Mouse (Mus musculus): ENCODE measurements around the gene Clic5. TPM values are rescaled to one million over a fixed set of nuclear protein-coding genes. Genes with fewer than 3 reads are reported as not detected.
A peak's percentile ranks its signal among the peaks of the same experiment; 100 is the strongest.

The Clic5 gene
- polyA plus RNA-seq, 1 experiment from 2014 or later = 9.8 TPM

GRCm38 (mm10) chr17:44205562-44205961 is 17.2 kb downstream of the Clic5 start:
- WGBS = 72% methylated on average over 3 of the region's 3 CpGs
- no peak overlapping the region for H3K9ac ChIP-seq (ENCODE audit: low read depth, low read length)
- ATAC-seq (replicated peaks; ENCODE audit: low FRiP score, low read depth) (no peak), DNase-seq (ENCODE audit: low spot score) (no peak)
- no peaks in the 10 kb centered on the region for H3K36me3 ChIP-seq (ENCODE audit: insufficient read depth, low read length)
- no peaks in the 10 kb centered on the region for H3K4me1 ChIP-seq (replicated peaks; ENCODE audit: insufficient read depth, low read length)
- no peaks in the 10 kb centered on the region for H3K9me3 ChIP-seq (replicated peaks; ENCODE audit: low read length)
- H3K4me2 ChIP-seq (ENCODE audit: low read length) = no peak overlapping the region
- no peak overlapping the region for H3K27ac ChIP-seq
- H3K27me3 ChIP-seq (ENCODE audit: insufficient read depth, low read length) = no peaks in the 10 kb centered on the region
- no peak overlapping the region for H3K4me3 ChIP-seq (replicated peaks; ENCODE audit: low read depth, low read length)
- no peak for TF ChIP-seq CTCF (IDR thresholded peaks at IDR 0.05; ENCODE audit: low read depth)

- H3K27ac ChIP-seq = no peak overlapping the region
- no peak overlapping the region for H3K9ac ChIP-seq (ENCODE audit: low read depth, low read length)
- no peak overlapping the region for H3K4me2 ChIP-seq (ENCODE audit: low read length)
- no peaks in the 10 kb centered on the region for H3K36me3 ChIP-seq (ENCODE audit: insufficient read depth, low read length)
- DNase-seq (ENCODE audit: low spot score) (no peak), ATAC-seq (replicated peaks; ENCODE audit: low FRiP score, low read depth) (no peak)
- H3K4me1 ChIP-seq (replicated peaks; ENCODE audit: insufficient read depth, low read length) = no peaks in the 10 kb centered on the region
- H3K27me3 ChIP-seq (ENCODE audit: insufficient read depth, low read length) = no peaks in the 10 kb centered on the region
- 83% methylated on average over 4 of the region's 4 CpGs for WGBS
- 0 out of 2 replicates have a peak, but pooled peaks have one; percentile 7 for TF ChIP-seq CTCF (IDR thresholded peaks at IDR 0.05; ENCODE audit: low read depth)
- no peaks in the 10 kb centered on the region for H3K9me3 ChIP-seq (replicated peaks; ENCODE audit: low read length)
- no peak overlapping the region for H3K4me3 ChIP-seq (replicated peaks; ENCODE audit: low read depth, low read length)
These were observed 20.5 kb downstream of the Clic5 start for GRCm38 (mm10) chr17:44208900-44209299.

GRCm38 (mm10) chr17:44212960-44213619 is 24.7 kb downstream of the Clic5 start:
- Histone ChIP-seq H3K4me2 (ENCODE audit: low read length) (no peak overlapping the region), H3K9me3 (replicated peaks; ENCODE audit: low read length) (no peaks in the 10 kb centered on the region), H3K4me3 (replicated peaks; ENCODE audit: low read depth, low read length) (no peak overlapping the region), H3K9ac (ENCODE audit: low read depth, low read length) (no peak overlapping the region), H3K36me3 (ENCODE audit: insufficient read depth, low read length) (no peaks in the 10 kb centered on the region), H3K27me3 (ENCODE audit: insufficient read depth, low read length) (no peaks in the 10 kb centered on the region), H3K27ac (no peak overlapping the region), H3K4me1 (replicated peaks; ENCODE audit: insufficient read depth, low read length) (no peaks in the 10 kb centered on the region)
- no peak for ATAC-seq (replicated peaks; ENCODE audit: low FRiP score, low read depth)
- 86% methylated on average over 5 of the region's 5 CpGs for WGBS
- no peak for DNase-seq (ENCODE audit: low spot score)
- no peak for TF ChIP-seq CTCF (IDR thresholded peaks at IDR 0.05; ENCODE audit: low read depth)

DNA sequence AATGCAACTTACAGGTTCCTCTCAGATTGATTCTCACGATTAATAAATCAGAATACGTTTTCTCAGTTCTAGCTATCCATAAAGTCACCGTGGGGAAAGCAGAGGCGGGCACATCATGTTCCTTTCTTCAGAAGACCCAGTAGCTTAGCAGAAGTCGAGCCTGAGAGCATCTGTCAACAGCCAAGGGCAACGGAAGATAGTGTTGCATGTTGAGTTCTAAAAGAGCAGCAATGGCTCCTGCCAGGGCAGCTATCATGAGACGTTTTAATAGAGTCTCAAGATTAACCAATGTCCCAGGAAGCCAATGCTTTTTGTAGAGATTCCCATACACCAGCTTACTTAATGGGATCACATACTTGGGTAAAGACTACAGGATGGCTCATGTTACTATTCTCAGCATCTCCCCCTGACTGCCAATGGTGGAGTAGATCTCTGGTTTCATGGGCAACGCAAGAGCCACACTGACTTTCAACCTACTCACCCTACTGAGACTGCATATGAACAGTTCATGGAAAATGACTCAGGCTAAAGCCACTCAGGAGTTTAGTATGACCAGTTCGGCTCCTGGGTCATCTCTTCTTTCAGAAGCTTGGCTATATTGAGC is 26.9 kb downstream of the Clic5 start:
- ATAC-seq (replicated peaks; ENCODE audit: low FRiP score, low read depth) = no peak
- Histone ChIP-seq H3K36me3 (ENCODE audit: insufficient read depth, low read length) (no peaks in the 10 kb centered on the region), H3K27ac (no peak overlapping the region), H3K4me1 (replicated peaks; ENCODE audit: insufficient read depth, low read length) (no peaks in the 10 kb centered on the region), H3K4me3 (replicated peaks; ENCODE audit: low read depth, low read length) (no peak overlapping the region), H3K27me3 (ENCODE audit: insufficient read depth, low read length) (no peaks in the 10 kb centered on the region), H3K4me2 (ENCODE audit: low read length) (no peak overlapping the region), H3K9ac (ENCODE audit: low read depth, low read length) (no peak overlapping the region), H3K9me3 (replicated peaks; ENCODE audit: low read length) (no peaks in the 10 kb centered on the region)
- WGBS = 84% methylated on average over 9 of the region's 9 CpGs
- DNase-seq (ENCODE audit: low spot score) = no peak
- no peak for TF ChIP-seq CTCF (IDR thresholded peaks at IDR 0.05; ENCODE audit: low read depth)

DNA sequence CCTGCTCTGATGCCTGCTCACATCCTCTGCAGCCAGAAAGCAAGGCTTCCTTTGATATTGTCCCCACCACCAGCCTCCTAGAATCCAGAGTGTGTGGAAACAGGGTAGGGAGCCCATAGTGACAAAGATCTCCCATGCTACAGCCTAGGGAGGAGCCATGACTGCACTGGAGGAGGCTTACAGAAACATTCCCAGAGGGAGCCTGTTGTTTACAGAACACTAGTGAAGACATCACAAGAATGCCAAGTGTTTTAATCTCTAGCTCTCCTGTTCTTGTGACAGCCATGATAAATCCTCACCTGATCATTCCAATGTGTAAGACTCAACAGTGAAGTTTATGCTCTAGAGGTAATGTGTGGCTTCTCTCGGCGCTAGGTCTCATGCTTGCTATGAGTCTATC is 28.8 kb downstream of the Clic5 start:
- no peak overlapping the region for H3K9ac ChIP-seq (ENCODE audit: low read depth, low read length)
- no peak overlapping the region for H3K27ac ChIP-seq
- H3K4me1 ChIP-seq (replicated peaks; ENCODE audit: insufficient read depth, low read length) = no peaks in the 10 kb centered on the region
- no peaks in the 10 kb centered on the region for H3K36me3 ChIP-seq (ENCODE audit: insufficient read depth, low read length)
- H3K4me3 ChIP-seq (replicated peaks; ENCODE audit: low read depth, low read length) = no peak overlapping the region
- no peaks in the 10 kb centered on the region for H3K9me3 ChIP-seq (replicated peaks; ENCODE audit: low read length)
- no peak for ATAC-seq (replicated peaks; ENCODE audit: low FRiP score, low read depth)
- TF ChIP-seq CTCF (IDR thresholded peaks at IDR 0.05; ENCODE audit: low read depth) = no peak
- no peak overlapping the region for H3K4me2 ChIP-seq (ENCODE audit: low read length)
- WGBS = 73% methylated on average over 2 of the region's 2 CpGs
- no peak for DNase-seq (ENCODE audit: low spot score)
- no peaks in the 10 kb centered on the region for H3K27me3 ChIP-seq (ENCODE audit: insufficient read depth, low read length)

DNA sequence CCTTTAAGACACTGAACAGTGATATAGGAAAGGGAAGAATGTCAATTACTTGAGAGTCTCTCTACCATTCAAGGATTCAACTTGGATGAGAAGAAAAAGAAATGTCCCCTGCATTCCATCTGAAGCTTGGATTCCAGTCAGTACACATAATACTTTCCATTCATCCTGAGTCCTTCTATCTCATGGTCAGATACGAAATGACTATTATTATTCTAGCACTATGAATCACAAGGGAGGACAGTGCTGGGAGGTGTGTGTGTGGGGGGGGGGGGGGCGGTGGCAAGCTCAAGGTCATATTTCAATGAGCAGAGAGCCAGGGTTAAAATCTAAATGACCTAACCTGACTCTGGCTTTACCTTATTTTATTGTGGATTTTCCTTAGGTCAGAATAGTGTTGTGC is 31.6 kb downstream of the Clic5 start:
- no peaks in the 10 kb centered on the region for H3K9me3 ChIP-seq (replicated peaks; ENCODE audit: low read length)
- no peak overlapping the region for H3K4me3 ChIP-seq (replicated peaks; ENCODE audit: low read depth, low read length)
- no peak overlapping the region for H3K9ac ChIP-seq (ENCODE audit: low read depth, low read length)
- no peak overlapping the region for H3K4me2 ChIP-seq (ENCODE audit: low read length)
- DNase-seq (ENCODE audit: low spot score) (no peak), ATAC-seq (replicated peaks; ENCODE audit: low FRiP score, low read depth) (no peak)
- no peak for TF ChIP-seq CTCF (IDR thresholded peaks at IDR 0.05; ENCODE audit: low read depth)
- no peaks in the 10 kb centered on the region for H3K4me1 ChIP-seq (replicated peaks; ENCODE audit: insufficient read depth, low read length)
- H3K27ac ChIP-seq = no peak overlapping the region
- no peaks in the 10 kb centered on the region for H3K36me3 ChIP-seq (ENCODE audit: insufficient read depth, low read length)
- 53% methylated on average over 2 of the region's 2 CpGs for WGBS
- H3K27me3 ChIP-seq (ENCODE audit: insufficient read depth, low read length) = no peaks in the 10 kb centered on the region

Data from kidney, postnatal 0 days (tissue).